Mouse (Mus musculus): ENCODE data around the gene Cd1d1. TPM values are rescaled to one million over a fixed set of nuclear protein-coding genes. Genes with fewer than 3 reads are reported as not detected.

Gene Cd1d1
- polyA plus RNA-seq, 1 experiment from 2014 or later = 33.5 TPM

DNA sequence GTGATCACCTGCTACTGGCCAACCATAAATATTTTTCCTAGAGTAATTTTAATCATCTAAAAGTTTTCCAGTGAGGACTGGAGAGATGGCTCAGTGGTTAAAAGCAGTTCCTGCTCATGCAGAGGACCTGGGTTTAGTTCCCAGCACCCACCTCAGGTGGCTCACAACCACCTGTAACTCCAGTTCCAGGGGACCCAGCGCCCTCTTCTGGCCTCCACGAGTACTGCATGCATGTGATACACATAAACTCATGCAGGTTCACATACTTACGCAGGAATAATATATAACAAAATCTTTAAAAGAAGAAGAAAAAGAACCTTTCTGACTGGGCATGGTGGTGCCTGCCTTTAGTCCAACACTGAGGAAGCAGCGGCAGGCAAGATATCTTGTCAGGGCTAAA lies 45.4 kb downstream of the Cd1d1 start:
- H3K27me3 ChIP-seq (ENCODE audit: control insufficient read depth, insufficient read depth, low read length) = no peaks in the 10 kb centered on the region
- no peak overlapping the region for H3K9ac ChIP-seq (ENCODE audit: low read length)
- no peaks in the 10 kb centered on the region for H3K36me3 ChIP-seq (ENCODE audit: control insufficient read depth, insufficient read depth, low read length)
- H3K4me2 ChIP-seq (ENCODE audit: low read depth, low read length) = no peak overlapping the region
- ATAC-seq (ENCODE audit: insufficient read depth, low FRiP score) = no peak
- no peak overlapping the region for H3K27ac ChIP-seq (ENCODE audit: low read length)
- 87% methylated on average over 4 of the region's 4 CpGs for WGBS
- no peak overlapping the region for H3K4me3 ChIP-seq (replicated peaks; ENCODE audit: low read length)
- no peaks in the 10 kb centered on the region for H3K9me3 ChIP-seq (replicated peaks; ENCODE audit: control insufficient read depth, low read length)
- H3K4me1 ChIP-seq (ENCODE audit: control insufficient read depth, insufficient read depth, low read length) = no peaks in the 10 kb centered on the region

DNA sequence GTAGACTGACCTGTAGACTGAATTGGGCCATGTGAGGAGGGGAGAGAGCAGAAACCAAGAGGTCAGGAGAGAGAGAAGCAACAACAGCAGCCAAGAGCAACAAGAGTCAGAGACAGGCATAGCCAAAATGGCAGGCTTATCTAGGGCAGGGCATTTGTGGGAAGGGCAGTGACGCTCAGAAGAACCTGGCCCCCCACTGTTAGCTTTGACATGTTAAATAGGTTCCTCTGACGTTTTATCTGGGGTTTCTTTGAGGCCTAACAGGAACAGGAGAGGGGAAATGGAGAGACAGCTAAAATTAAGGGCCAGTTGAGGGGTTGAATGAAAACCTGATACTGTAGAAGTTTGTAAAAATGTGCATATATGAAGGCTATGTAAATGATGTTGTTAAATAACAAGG lies 48.6 kb downstream of the Cd1d1 start:
- Histone ChIP-seq H3K27ac (ENCODE audit: low read length) (no peak overlapping the region), H3K4me1 (ENCODE audit: control insufficient read depth, insufficient read depth, low read length) (no peaks in the 10 kb centered on the region), H3K36me3 (ENCODE audit: control insufficient read depth, insufficient read depth, low read length) (no peaks in the 10 kb centered on the region), H3K9me3 (replicated peaks; ENCODE audit: control insufficient read depth, low read length) (no peaks in the 10 kb centered on the region), H3K9ac (ENCODE audit: low read length) (no peak overlapping the region), H3K4me2 (ENCODE audit: low read depth, low read length) (no peak overlapping the region), H3K27me3 (ENCODE audit: control insufficient read depth, insufficient read depth, low read length) (no peaks in the 10 kb centered on the region), H3K4me3 (replicated peaks; ENCODE audit: low read length) (no peak overlapping the region)
- 26% methylated on average over 2 of the region's 2 CpGs for WGBS
- no peak for ATAC-seq (ENCODE audit: insufficient read depth, low FRiP score)

Other genes with a start within 250 kb of the Cd1d1 start
- gene Dclk2, start 78.6 kb downstream of the Cd1d1 start, polyA plus RNA-seq (2015; fragmentation: Nextera tagmentation; extraction: Ambion mirVana) = 4.6 and 4.9 TPM in 2 replicates
- 9.6 and 11.0 TPM in 2 replicates for gene Kirrel, start 175.3 kb upstream of the Cd1d1 start, polyA plus RNA-seq (2015; fragmentation: Nextera tagmentation; extraction: Ambion mirVana)

Data from stomach, embryonic 16.5 days (tissue).